Mouse (Mus musculus) lung, postnatal 0 days (tissue): ENCODE results near the gene Oprm1. TPM values are rescaled to one million over a fixed set of nuclear protein-coding genes. Genes with fewer than 3 reads are reported as not detected.

Experiments
- ATAC-seq: fragments of 200-750 bp; cut with Nextera tagmentation; 2 replicates; pipeline ENCODE4 v1.8.0; 2017; ENCODE audit warnings: moderate library complexity
- DNase-seq: peaks from one replicate; pipeline ENCODE4 v3.0.0-alpha.2; 2016; ENCODE audit warnings: low spot score
- H3K27ac ChIP-seq: fragments of 300-500 bp; sonication (generic); 2 replicates; pipeline ENCODE4 v1.5.1; 2014; ENCODE audit warnings: antibody characterized with exemption, mild to moderate bottlenecking, low read length, mixed read lengths
- H3K27me3 ChIP-seq: fragments of 300-500 bp; sonication (generic); replicated peaks from 2 replicates; pipeline ENCODE4 v1.6.1; 2014; ENCODE audit warnings: low read length, mixed read lengths; ENCODE audit not compliant: insufficient read depth
- H3K36me3 ChIP-seq: fragments of 300-500 bp; sonication (generic); 2 replicates; pipeline ENCODE4 v1.6.1; 2014; ENCODE audit warnings: low read length, mixed read lengths; ENCODE audit not compliant: insufficient read depth
- H3K4me1 ChIP-seq: fragments of 300-500 bp; sonication (generic); 2 replicates; pipeline ENCODE4 v1.6.1; 2014; ENCODE audit warnings: antibody characterized with exemption, low read depth, low read length, mixed read lengths; ENCODE audit not compliant: insufficient read depth
- H3K4me2 ChIP-seq: fragments of 300-500 bp; sonication (generic); replicated peaks from 2 replicates; pipeline ENCODE4 v1.6.1; 2014; ENCODE audit warnings: low read depth, mild to moderate bottlenecking, low read length, moderate library complexity, mixed read lengths
- H3K4me3 ChIP-seq: fragments of 300-500 bp; sonication (generic); 2 replicates; pipeline ENCODE4 v1.5.1; 2014; ENCODE audit warnings: low read depth, low read length
- H3K9ac ChIP-seq: fragments of 300-500 bp; sonication (generic); replicated peaks from 2 replicates; pipeline ENCODE4 v1.6.1; 2014; ENCODE audit warnings: low read depth, mild to moderate bottlenecking
- H3K9me3 ChIP-seq: fragments of 300-500 bp; sonication (generic); 2 replicates; pipeline ENCODE4 v1.6.1; 2016; ENCODE audit warnings: low read length, mixed read lengths
- CTCF ChIP-seq: IDR thresholded peaks from 2 replicates; pipeline ENCODE4 v1.5.1; 2016; ENCODE audit warnings: antibody characterized with exemption, mild to moderate bottlenecking
- EP300 ChIP-seq: IDR thresholded peaks from 2 replicates; pipeline ENCODE4 v1.6.1; 2016; ENCODE audit warnings: antibody characterized with exemption, mild to moderate bottlenecking, control low read depth
- WGBS: fragments of 180-500 bp; shearing (Covaris S2); extraction: QIAGEN DNeasy Blood & Tissue Kit; methylation state at CpG from one replicate; pipeline ENCODE4 v1.1.7; 2014; 5-methylcytosine and 5-hydroxymethylcytosine counted together
- polyA plus RNA-seq: library from polyadenylated mRNA; unstranded; fragments of >200 nt; fragmentation: Nextera tagmentation; extraction: Ambion mirVana; gene quantifications from 2 replicates; pipeline ENCODE4 v1.2.1, GENCODE M21; 2015

Oprm1 gene
- polyA plus RNA-seq, 1 experiment from 2014 or later = not detected

GRCm38 (mm10) chr10:7033459-7033858 lies 275.2 kb downstream of the Oprm1 start:
- Histone ChIP-seq H3K4me2 (no peak overlapping the region), H3K36me3 (no peaks in the 10 kb centered on the region), H3K9me3 (no peaks in the 10 kb centered on the region), H3K27ac (no peak overlapping the region), H3K4me3 (no peak overlapping the region), H3K9ac (no peak overlapping the region), H3K4me1 (no peaks in the 10 kb centered on the region), H3K27me3 (no peaks in the 10 kb centered on the region)
- TF ChIP-seq CTCF (no peak), EP300 (no peak)
- 89% methylated on average over 2 of the region's 2 CpGs for WGBS
- no peak for DNase-seq
- ATAC-seq = no peak

- WGBS = 71% methylated on average over 12 of the region's 12 CpGs
- Histone ChIP-seq H3K36me3 (no peaks in the 10 kb centered on the region), H3K9ac (no peak overlapping the region), H3K27ac (no peak overlapping the region), H3K27me3 (no peaks in the 10 kb centered on the region), H3K4me2 (no peak overlapping the region), H3K4me1 (no peaks in the 10 kb centered on the region), H3K4me3 (no peak overlapping the region), H3K9me3 (no peaks in the 10 kb centered on the region)
- no peak for ATAC-seq
- no peak for DNase-seq
- TF ChIP-seq CTCF (no peak), EP300 (no peak)
Observed at GRCm38 (mm10) chr10:7035547-7035946, 277.2 kb downstream of the Oprm1 start.

GRCm38 (mm10) chr10:7037194-7037593 lies 278.9 kb downstream of the Oprm1 start:
- Histone ChIP-seq H3K27me3 (no peaks in the 10 kb centered on the region), H3K36me3 (no peaks in the 10 kb centered on the region), H3K9ac (no peak overlapping the region), H3K9me3 (no peaks in the 10 kb centered on the region), H3K4me3 (no peak overlapping the region), H3K4me2 (no peak overlapping the region), H3K4me1 (no peaks in the 10 kb centered on the region), H3K27ac (no peak overlapping the region)
- ATAC-seq = no peak
- TF ChIP-seq CTCF (no peak), EP300 (no peak)
- 67% methylated on average over 5 of the region's 5 CpGs for WGBS
- peak; percentile 8 for DNase-seq

GRCm38 (mm10) chr10:7041032-7041431 lies 282.7 kb downstream of the Oprm1 start:
- DNase-seq (no peak), ATAC-seq (no peak)
- Histone ChIP-seq H3K4me3 (no peak overlapping the region), H3K4me2 (no peak overlapping the region), H3K4me1 (no peaks in the 10 kb centered on the region), H3K27ac (no peak overlapping the region), H3K27me3 (no peaks in the 10 kb centered on the region), H3K36me3 (no peaks in the 10 kb centered on the region), H3K9me3 (no peaks in the 10 kb centered on the region), H3K9ac (no peak overlapping the region)
- TF ChIP-seq EP300 (no peak), CTCF (no peak)

GRCm38 (mm10) chr10:7043896-7044295 lies 285.6 kb downstream of the Oprm1 start:
- no peak overlapping the region for H3K4me3 ChIP-seq
- no peak overlapping the region for H3K4me2 ChIP-seq
- no peaks in the 10 kb centered on the region for H3K9me3 ChIP-seq
- WGBS = 76% methylated on average over 5 of the region's 5 CpGs
- DNase-seq = no peak
- no peaks in the 10 kb centered on the region for H3K4me1 ChIP-seq
- no peaks in the 10 kb centered on the region for H3K27me3 ChIP-seq
- H3K27ac ChIP-seq = no peak overlapping the region
- H3K9ac ChIP-seq = no peak overlapping the region
- no peak for TF ChIP-seq EP300
- TF ChIP-seq CTCF = no peak
- no peak for ATAC-seq
- H3K36me3 ChIP-seq = no peaks in the 10 kb centered on the region

GRCm38 (mm10) chr10:7047288-7047918 lies 289.1 kb downstream of the Oprm1 start:
- 17% methylated on average over 10 of the region's 10 CpGs for WGBS
- H3K4me1 ChIP-seq = no peaks in the 10 kb centered on the region
- H3K27me3 ChIP-seq = no peaks in the 10 kb centered on the region
- H3K4me2 ChIP-seq = no peak overlapping the region; the same call in 1 of the 2 replicates
- no peak overlapping the region for H3K4me3 ChIP-seq
- DNase-seq (peak; percentile 66), ATAC-seq (peak; percentile 73)
- TF ChIP-seq CTCF = no peak
- no peak for TF ChIP-seq EP300
- no peak overlapping the region; the same call in 1 of the 2 replicates for H3K27ac ChIP-seq
- H3K36me3 ChIP-seq = no peaks in the 10 kb centered on the region
- no peak overlapping the region for H3K9ac ChIP-seq
- no peaks in the 10 kb centered on the region for H3K9me3 ChIP-seq

GRCm38 (mm10) chr10:7047919-7048291 lies 289.6 kb downstream of the Oprm1 start:
- WGBS = 45% methylated on average over 2 of the region's 2 CpGs
- TF ChIP-seq EP300 (peak; percentile 59), CTCF (no peak)
- no peak overlapping the region; the same call in 1 of the 2 replicates for H3K4me2 ChIP-seq
- no peaks in the 10 kb centered on the region for H3K27me3 ChIP-seq
- H3K4me1 ChIP-seq = no peaks in the 10 kb centered on the region
- no peak overlapping the region for H3K9ac ChIP-seq
- H3K4me3 ChIP-seq = no peak overlapping the region
- peak; percentile 85 for DNase-seq
- H3K27ac ChIP-seq = no peak overlapping the region; the same call in 1 of the 2 replicates
- H3K36me3 ChIP-seq = no peaks in the 10 kb centered on the region
- H3K9me3 ChIP-seq = no peaks in the 10 kb centered on the region
- peak; percentile 88 for ATAC-seq
